Mouse (Mus musculus): ENCODE measurements around the gene Tmem56. TPM values are rescaled to one million over a fixed set of nuclear protein-coding genes. Genes with fewer than 3 reads are reported as not detected.

Gene Tmem56
- total RNA-seq, 2 experiments from 2014 or later, result 22.7 to 37.6 TPM

DNA sequence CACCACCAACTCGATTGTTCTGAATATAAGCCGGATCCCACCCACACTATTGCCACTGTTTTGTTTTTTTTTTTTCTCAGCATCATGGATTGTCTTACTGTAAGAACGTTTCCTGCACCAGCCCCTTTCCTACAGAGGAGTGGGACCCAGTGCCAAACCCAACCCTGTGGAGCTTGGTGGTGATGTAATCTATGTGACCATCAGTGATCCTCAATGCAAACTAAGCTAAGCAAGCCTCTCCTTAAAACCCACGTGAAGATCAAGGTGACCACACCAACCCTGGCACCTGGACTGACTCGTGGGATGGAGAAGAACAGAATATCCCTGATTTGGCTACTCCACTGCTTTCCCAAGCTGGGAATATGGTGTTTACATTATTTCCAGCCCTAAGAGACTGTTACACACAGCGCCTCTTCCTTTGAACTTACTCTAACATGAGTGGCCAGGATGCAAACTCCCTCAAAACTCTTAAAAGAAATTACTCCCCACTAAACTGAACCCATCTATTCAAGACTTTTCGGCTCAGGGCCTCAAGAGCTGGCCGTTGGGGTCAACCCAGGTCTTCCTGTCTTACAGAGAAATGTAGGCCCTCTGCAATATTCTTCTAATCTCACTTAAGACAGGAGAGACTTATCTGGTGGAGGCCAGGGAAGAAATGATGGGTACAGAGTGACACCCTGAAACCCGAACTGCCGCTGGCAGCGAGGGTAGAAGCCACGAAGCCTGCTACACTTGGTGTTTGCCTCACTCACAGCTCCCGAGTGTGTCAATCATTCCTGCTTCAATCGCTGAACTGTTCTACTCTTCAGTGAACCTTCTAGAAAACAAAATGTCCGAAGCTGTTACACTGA lies 113.6 kb downstream of the Tmem56 start:
- DNase-seq, result no peak

DNA sequence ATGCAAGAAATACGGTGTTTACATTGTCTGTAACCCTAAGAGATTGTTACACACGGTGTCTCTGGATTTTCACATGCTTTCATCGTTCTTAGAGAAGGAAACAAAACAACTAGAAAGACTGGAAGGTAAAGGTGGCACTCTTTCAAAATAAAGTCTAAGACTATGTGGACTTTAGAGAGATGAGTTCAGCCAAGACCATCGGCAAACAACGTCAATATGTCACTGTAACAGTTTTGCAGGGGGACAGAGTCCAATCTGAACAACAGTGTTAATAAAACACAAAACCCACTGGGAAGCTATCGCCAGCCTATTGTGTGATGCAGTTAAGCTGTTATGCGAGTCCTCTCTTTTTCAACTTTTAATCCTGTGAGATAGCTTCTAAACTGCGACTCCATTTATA lies 114.3 kb downstream of the Tmem56 start:
- no peak for DNase-seq

DNA sequence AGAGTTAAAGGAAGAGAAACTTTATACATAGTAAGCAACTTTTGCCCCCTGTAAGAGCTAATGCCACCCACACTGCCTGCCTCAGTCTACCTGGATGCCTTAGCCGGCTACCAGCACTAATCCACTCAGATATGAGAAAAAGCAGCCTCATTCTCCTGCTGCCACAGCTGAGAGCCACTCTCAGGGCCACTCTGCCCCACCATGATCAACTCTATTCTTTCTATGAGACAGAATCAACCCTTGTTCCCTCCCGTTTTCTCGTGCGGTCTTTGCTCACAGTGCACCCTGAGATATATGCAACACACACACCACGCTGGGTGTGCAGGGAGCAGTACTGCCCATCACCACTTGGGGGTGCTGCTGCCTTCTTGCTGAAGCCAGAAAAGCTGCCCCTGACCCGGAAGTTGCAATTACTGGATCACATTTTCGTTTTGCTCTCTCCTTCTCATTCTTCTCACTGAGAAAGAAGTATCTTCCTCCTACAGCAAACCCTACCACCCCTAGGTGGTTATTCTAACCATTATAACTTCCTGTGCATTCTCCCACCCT lies 119.6 kb downstream of the Tmem56 start:
- peak; percentile 88 for DNase-seq

DNA sequence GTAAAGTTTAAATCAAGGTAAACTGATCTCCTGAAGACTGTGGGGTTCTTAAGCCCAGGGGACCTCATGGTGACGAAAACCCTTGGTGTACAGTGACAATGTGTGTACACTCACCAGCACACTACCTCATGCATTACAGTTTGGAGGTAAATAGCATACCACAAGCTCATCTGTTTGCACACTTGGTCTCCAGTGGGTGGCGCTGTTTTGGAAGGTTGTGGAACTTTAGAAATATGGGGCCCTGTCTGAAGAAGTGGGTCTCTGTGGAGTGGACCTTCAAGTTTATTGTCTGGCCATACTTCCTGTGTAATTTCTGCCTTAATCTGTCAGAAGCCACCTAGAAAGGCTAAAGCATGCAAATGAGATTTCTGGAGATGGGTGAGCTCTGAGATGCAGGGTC lies 121.2 kb downstream of the Tmem56 start:
- DNase-seq, result peak; percentile 14

DNA sequence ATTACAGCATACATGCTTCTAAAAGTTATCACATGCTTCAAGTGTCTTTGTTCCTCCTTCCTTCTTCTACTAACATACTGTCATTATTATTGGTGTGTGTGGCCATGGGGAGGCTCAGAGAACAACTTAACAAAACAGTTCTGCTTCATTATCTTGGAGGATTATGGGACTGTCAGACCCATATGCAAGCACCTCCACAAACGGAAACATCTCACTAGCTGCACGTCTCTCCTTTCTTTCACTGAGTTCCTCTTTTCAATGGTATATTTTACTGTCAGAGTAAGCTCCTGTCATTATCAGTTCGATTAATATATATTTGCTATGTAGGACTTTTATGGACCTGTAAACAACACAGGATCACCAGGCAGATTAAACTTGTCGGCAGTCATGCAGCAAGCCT lies 122.5 kb downstream of the Tmem56 start:
- no peak for DNase-seq

DNA sequence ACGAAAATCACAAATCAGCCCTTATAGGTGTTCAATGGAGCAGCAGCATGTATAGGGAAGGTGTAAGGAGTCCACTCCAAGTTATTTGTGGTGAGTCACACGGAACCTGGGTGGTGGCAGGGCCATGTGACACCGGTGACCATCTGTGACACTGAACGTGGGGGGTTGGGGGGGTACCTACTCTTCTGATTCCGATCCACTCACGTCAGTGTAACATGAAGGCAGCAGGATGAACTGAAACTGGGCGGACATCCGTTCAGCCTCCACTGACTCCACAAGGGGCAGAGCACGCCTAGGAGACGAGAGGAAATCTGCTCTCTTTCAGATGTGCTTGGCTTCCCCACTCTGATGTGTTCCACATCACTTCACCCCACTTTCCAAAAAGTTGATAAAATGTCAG lies 123.3 kb downstream of the Tmem56 start:
- no peak for DNase-seq

DNA sequence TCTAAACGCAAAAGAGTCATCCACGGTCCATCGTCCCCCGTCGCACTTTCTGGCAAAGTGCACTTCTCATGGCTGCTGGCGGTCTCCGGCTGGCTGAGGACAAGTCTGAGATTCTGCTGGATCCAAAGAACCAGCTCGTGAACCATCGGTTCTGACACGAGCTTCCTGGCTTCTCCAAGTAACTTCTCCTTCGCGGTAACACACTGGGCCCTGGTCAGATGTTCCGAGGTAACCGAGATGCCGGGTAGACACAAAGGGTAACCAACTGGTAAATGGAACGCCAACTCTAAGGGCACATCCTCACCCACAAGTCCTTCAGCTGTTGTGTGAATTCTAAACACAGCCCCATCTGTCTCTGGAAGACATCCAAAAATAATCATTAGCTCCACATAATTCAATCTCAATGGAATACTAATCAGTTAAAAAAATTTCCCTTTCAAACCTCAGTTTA lies 124.0 kb downstream of the Tmem56 start:
- DNase-seq, result no peak

DNA sequence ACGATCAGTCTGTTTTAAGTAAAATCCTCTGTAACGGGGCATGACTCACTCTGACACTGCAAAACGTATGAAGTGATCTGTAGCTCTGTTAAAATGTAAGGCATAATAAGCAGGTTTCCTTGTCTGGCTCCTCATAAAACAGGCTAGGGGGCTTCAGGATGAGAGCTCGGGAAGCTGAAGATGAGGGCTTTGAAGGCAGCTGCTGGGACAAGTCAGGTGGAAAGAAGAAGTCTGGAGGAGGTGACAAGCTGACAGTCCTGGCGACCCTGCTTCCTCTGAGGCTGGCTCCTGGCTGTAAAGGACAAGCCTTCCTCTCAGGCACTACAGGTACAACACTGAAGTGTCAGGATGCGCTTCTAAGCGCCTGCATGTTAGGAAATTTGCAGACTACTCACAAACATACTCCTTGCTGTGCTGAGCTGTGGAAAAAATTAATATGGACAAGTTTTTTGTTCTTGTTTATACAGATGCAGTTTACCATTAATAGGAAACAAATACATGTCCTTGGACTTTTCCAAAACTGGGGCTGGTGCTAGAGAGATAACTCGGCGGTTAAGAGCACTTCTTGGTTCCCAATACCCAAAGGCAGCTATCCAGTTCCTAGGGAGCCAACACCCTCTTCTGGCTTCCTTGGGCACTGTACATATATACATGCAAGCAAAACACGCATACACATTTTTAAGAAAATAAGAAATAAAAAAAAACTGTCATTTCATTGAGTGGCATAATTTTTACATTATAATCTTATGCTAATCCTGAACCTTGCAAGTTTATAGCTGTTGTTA lies 125.2 kb downstream of the Tmem56 start:
- DNase-seq, result no peak

DNA sequence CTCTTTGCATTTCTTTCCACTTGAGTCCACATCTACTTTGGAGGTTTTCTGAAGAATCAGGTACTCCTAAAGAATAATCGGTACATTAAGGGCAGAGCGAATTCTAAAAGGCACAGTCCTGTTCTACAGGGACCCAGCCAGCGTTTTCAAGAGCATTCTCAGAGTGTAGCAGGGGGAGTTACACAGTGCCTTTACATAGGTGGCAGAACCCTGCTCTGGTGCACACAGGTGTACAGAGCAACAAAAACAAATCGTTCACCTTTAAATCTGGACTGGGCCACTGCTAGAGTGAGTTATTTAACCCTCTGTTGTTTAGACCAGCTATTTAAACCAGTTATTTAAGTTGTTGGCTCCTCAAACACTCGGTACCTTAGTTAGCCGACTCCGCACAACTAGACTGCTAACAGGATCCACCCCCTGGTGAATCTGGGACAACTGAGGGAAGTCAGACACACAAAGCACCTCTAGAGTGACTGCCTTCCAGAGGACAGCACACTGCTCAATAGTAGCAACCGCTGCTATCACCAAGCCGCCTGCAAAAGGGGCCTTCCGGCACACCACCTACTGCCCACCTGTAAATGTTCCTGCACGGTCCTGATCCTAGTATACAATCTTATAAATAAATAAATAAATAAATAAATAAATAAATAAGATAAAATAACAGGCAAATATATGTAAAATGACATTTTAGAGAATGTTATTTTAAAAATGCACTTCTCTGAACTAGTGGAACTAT lies 126.3 kb downstream of the Tmem56 start:
- DNase-seq, result no peak

DNA sequence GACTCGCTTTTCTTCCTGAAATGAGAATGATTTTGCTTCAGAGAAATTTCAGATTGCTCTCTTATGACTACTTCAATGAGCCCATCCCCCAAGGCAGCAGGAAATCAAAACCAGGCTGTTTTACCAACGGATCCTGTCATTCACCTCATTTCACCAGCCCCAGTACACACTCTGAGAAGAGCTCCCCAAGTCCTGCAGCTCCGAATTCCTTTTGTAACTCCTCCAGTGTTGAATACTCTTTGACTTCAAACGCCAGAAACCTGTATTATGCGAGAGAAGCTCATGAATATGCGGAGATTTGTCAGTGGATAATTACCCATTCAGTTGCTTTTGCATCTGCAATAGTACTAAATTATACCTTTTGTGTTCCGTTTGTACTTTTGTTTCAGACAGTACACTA lies 126.9 kb downstream of the Tmem56 start:
- no peak for DNase-seq

Other genes starting within 250 kb of the Tmem56 start
- 10 to 100 TPM; 12.4 to 16.8 TPM for gene Rwdd3, start 111.4 kb downstream of the Tmem56 start, total RNA-seq (2021)
- gene Alg14, start 8.7 kb upstream of the Tmem56 start, total RNA-seq (2021), result 10 to 100 TPM; 27.4 to 31.3 TPM
- 100 to 1,000 TPM; 148 to 215 TPM for gene Cnn3, start 143.4 kb upstream of the Tmem56 start, total RNA-seq (2021)
- gene Slc44a3, start 249.3 kb upstream of the Tmem56 start, total RNA-seq (2021), result 10 to 100 TPM; 19.8 to 22.8 TPM